Mouse (Mus musculus) heart, adult 18-20 months (tissue): ENCODE measurements around the gene Sez6l. TPM values are rescaled to one million over a fixed set of nuclear protein-coding genes. Genes with fewer than 3 reads are reported as not detected.

Experiments
- DNase-seq, 2 experiments: peaks; one replicate each; pipeline ENCODE4 v3.0.0; 2021 to 2022; ENCODE audit warnings: mixed read lengths in 1 of 2
- total RNA-seq, 2 experiments: library from RNA; stranded (reverse); gene quantifications; 2 replicates each; pipeline ENCODE4 v1.2.3; 2021

Gene Sez6l
- total RNA-seq, 2 experiments from 2014 or later = 0.05 to 0.10 TPM

DNA sequence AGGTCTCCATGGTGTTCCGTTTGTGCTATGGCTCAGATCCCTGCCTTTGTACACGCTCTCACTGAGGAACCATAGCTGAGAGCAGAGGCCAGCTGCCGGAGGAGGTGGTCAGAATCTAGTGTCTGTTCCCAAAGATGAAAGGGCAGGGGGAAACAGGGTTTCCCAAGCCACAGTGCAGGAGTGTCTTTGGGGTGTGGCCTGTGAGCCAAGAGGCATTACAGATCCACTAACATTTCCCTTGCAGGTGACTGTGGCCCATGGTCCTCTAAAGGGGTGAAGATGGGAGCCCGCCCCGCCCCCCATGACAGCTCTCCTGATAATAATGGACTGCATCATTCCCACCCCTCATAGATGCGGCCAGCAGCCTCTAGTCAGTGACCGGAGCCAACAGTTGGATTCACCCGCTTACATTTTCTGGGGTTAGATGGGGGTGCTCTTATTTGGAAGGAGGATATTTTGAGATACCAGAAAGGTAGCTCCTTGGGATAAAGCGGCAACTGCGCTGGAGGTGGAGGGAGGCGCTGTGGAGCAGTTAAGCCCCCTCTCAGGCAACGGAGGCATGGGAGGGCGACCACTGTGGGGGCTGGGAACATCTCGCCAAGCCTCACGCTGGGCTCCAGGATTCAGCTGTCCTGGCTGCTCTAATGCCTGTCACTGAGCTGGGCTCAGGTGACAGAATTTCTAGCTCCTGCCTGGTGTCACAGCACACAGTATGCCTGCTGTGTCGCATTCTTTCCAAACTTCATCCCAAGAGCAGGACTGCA is 43.5 kb downstream of the Sez6l start:
- DNase-seq = no peak

DNA sequence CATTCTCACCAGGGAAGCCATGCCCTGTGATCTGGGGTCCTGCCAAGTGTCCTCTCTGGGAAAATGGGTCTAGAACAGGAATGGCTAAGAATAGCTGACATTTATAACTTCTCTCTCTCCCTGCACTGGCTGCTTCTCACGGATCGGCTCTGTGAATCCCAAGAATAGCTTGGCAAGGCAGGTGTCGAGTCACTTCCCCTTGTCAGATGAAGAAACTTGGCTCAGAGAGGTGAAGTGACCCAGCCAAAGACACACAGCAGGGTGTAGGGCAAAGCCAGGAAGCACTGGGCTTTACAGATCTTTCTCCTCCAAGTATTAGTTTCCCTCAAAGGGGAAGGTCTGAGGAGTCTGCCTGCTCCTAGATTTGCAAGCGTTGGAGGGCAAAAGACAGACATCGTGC is 44.1 kb downstream of the Sez6l start:
- no peak for DNase-seq

DNA sequence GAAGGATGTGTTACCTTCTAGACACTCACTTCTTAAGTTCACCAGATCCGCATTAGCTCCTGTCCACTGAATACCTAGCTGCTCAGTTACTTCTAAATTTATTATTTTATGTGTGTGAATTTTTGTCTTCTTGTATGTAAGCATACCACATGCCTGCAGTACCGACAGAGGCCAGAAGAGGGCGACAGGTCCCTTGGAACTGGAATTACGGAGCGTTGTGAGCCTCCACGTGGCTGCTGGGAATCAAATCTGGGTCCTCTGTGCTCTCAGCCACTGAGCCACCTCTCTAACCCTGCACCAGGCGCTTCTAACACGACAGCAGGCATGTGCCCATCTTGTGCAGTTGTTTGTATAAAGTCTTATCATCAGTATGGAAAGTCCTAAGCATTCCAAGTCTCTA is 44.8 kb downstream of the Sez6l start:
- no peak for DNase-seq

DNA sequence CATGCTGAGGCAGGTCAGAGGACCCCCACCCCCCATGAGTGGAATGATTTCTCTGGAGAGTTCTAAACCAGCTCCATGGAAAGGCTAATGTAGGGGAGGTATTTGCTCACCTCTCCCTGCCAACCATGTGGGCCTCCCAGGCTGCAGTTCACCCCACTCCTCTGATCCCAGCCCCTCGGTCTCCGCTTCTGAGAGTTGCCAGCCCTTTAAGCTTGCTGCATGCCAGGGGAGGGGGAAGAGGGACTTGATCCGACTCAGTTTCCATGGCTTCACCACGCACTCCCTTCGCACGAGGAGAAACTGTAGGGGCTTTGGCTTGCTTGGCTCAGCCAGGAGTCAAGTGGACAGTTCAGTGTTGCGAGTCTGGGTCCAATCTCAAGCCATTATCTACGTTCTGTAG is 45.9 kb downstream of the Sez6l start:
- DNase-seq = no peak

DNA sequence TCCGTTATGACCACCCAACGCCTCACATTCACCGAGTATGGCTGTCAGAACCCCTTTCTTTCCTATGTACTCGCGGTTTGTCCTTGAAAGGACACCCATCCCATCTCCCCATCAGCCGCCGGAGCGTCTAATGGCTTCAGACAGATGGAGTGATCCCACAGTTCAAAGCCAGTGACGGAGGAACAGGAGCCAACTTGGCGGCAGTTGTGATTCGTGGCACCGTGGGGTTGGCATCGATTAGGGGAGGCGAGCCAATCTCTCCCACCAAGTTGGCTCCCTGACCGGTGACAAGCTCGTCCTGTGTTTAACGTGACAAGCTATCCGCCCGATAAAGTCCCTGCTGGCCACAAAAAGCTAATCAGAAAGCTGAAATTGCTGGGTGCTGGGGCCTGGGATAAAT is 50.0 kb downstream of the Sez6l start:
- DNase-seq = no peak

DNA sequence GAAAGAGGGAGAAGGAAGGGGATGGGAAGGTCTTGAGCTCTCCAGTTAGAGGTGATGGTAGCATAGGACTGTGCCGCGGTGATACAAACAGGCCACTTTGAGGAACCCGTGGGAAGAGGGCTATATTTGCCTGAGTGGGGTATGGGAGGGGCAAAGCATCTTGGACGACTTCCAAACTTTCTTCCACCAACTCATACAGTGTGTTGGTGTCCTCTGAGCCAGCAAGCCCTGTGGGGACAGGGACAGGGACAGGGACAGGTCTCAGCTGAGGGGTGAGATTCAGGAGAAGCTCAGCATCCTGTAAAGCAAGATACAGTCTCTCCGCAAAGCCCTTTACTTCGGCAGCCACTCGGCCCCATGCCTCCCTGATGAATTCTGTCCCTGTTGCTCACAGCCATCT is 50.5 kb downstream of the Sez6l start:
- no peak for DNase-seq

DNA sequence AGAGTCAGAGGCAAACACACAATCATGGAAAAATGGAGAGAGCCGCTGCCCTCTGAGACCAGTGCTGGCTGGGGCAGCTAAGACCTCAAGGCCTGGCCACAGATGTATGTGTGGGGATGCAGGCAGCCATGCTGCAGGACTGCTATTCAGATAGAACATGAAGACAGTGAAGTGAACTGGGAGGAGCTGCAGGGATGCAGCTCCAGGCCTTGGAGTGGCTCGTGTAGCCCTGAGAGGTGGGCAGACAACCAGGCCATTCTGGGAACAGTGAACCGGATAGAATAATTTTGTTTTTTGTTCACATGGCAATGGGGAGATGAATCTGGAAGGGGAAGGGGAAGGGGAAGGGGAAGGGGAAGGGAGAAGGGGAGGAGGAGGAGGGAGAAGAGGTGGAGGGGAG is 51.0 kb downstream of the Sez6l start:
- DNase-seq = no peak

DNA sequence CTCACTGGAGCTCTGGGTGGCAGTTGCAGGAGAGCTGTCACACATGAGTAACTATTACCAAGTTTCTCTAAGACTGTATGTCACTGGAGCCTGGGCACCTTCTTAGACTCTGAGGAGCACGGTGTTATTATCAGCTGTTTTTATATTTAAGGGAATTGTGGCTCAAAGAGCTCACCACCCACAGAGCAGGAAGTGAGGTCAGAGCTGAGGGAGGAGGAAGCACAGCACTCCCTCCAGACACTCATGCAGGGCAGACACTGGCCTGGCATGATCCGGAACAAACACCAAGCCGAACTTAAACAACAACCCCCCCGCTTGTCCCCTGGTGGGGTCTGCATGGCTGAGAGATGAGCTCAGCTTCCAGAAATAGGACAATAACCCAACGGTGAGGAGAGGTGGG is 51.7 kb downstream of the Sez6l start:
- DNase-seq = no peak

DNA sequence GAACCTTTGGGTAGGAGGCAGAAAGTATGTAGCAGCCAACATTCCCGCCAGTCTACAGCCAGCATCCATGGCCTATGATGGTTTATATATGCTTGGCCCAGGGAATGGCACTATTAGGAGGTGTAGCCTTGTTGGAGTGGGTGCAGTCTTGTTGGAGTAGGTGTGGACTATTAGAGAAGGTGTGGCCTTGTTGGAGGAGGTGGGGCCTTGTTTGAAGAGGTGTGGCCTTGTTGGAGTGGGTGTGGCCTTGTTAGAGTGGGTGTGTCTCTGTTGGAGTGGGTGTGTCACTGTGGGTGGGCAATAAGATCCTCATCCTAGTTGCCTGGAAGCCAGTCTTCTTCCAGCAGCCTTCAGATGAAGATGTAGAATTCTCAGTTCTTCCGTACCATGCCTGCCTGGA is 53.2 kb downstream of the Sez6l start:
- DNase-seq = no peak

DNA sequence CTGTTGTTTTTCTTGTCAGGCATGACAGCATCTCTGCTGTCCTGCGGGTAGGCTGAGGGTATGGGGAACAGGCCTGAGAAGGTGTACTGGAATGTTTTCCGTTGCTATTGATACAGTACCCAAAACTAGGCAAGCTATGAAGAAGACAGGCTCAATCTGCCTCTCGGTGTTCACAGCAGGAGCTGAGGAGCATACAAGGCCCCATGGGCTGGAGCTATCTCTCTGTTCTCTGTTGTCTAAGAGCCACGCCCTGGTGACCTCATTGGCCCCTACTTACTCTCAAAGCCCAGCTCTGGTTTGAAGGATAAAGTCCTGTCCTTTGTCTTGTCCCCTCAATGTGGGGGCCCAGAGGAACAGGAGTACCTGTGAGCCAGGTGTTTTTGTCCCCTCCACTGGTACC is 53.7 kb downstream of the Sez6l start:
- DNase-seq = no peak

DNA sequence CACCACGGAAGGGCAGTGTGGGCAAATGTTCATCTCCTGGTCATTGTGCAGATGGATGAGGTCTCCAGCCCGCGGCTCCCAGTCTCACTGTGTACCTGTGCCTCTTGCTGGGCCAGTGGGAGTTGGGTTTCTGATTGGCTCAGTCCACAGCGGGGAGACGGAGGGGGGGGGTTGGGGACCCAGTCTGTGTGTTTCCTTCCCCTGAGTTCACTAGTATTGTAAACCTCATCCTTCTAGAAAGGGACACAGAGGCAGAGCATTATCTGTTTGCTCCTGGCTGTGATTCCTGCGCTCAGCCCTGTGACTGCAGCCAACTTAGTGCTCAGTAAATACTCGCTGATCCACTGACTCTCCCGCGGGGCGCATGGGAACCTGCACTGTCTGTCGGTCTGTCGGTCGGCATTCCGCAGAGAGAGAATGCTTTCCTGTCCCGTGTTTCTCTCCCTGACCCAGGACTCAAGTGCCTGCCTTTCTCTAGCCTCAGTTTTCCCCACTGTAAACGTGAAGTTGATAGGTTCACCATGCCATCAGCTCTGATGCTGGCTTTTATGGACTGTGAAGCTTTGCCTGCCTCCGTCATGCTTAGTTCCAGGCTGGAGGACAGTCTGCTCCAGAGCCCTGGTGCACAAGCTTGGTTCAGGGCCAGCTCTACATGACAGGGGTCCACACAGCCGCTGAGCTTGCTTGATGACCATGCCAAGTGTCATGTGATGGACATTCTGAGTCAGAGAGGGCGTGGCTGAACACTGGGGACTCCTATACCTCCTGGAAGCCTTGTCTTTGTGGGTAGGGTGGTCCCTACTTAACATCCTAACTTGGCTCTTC is 55.1 kb downstream of the Sez6l start:
- DNase-seq = no peak

DNA sequence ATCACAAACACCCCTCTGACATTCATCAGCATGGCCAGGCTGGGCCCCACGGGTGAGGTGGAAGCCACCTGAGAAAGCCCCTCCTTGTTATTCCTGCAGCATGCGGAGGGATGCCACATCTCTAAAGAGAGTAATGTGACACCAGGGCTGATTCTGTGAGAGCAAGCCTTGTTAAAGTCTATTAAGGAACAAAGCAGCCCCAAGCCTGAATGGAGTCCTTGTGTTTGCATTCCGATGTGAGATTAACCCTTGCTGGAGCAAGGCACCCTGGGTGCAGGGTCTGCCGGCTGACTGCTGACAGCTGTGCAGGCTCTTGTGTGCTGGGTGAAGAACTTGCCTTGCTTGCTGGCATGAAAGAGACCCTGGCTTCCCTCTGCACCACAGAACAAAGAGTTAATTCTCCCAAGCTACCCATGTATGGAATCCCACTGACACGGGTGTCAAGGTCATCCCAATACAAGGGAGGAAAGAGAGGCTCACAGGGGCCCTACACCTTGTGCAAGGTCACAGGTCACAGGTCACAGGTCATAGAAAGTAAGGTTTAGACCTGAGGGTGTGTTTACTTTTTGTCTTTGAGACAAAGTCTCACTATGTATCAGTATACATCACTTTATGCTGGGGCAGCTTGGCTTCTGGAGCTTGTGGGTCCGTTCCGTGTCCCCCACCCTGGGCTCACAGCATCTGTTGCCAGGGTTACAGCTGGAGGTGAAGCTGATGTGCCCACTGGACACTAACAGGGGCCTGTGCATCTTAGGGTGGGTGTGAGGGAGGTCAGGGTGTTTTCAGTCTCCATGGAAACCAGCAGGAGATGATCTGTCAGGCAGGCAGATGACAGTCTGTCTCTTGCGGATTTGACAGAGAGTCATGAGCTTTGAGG is 55.9 kb downstream of the Sez6l start:
- no peak for DNase-seq

DNA sequence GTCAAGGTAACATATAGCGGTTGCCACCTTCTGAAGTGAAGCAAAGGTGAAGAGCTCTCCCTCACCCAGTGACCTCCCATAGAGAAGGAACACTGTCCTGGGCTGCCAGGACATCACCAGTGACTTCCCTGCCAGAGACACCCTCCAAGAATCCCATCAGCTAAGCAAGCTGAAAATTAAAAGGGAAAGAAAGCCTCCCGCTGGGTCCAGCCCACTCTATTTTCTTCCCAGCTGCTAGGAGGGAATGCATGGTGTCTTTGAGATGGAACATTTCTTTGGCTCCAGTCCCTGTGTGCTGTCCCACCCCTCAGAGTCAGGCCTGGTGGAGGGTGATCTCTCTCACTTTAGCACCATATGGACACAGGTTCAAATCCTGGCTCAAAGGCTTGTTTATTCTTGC is 58.2 kb downstream of the Sez6l start:
- no peak for DNase-seq

DNA sequence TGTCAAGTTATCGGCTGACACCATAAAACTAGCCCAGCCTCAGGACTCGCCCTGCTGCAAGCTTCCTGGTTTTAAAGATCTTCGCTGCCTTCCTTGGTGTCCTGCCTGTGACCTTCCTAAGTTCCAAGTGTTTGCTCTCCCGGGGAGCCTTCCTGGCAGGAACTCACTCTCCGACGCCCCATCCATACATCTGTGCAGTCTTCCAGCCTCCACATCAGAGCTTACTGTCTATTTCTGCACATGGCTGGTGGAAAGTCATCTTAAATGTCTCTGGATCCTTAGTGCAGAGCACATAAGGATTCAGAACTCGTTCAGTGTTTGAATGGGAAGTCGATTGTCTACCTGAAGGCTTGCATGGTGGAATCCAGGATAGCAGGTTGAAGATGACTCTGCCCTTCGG is 59.5 kb downstream of the Sez6l start:
- no peak for DNase-seq

DNA sequence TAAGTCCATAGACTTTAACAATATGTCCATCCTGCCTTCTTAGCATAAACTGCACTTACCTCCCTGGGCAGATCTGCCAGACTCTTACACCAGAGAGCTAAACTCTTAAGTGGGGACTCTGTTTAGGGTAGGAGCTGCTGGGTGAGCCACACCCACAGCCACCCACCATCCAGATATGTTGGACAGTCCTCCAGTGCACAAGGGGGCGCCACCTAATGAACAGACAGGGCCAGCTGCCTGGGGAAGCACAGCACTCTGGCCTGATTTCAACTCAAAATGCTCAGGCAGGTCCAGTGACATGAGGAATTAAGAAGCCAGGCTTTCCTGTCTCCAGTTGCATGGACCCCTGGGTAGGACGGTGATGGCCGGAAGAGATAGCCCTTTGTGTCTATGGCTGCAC is 60.5 kb downstream of the Sez6l start:
- DNase-seq = no peak

DNA sequence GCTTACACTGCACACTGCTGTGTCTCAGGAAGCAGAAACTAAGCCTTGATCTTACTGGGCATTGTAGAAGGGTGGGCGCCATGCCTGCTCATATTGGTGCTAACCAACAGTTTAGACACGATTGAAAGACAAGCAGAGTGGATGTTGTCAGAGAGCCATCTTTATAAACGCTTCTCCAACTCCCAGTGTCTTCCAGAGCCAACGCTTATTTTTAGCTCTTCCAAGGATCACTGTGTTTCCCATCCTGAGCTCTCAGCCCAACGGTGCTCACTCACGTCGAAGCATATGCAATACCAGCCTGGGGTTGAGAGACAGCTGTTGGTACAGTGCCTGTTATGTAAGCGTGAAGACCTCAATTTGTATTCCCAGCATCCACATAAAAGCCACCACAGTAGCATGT is 66.6 kb downstream of the Sez6l start:
- no peak for DNase-seq

DNA sequence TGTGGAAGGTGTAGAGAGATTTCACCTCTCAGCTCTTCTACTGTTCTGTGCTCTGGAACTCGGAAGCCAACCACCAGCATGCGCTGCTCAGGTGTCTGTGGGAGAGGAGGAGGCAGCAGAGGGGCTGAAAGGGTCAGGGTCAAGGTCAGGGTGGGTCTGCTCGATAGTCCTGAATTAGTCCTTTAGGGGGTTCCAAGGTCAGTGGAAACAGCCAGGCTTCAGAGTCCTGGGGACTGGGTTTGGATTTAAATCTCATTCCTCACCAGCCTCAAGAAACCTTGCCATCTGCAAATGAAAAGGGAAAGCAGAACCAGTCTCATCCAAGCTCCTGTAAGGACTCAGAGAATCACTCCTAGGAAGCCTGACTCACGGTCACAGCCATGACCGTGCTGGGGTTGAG is 67.1 kb downstream of the Sez6l start:
- DNase-seq = no peak

DNA sequence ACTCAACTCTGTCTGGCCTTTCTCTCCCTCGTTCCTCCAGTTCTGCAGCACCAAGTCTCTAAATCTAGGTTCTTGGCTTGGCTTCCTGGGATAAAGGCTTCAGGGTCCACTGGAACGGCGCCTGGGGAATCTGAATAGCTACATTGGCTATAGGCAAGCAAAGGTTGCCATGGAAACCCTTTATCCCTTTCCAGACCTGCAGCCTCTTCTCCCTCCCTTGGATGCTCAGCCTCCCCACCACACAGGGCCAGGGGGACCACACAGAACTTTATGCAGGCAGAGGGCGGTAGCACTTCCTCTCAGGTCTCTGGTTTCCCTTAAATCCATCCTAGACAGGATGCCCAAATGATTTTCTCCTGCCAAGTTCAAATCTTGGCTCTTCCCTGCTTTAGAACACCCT is 71.4 kb downstream of the Sez6l start:
- DNase-seq = no peak

DNA sequence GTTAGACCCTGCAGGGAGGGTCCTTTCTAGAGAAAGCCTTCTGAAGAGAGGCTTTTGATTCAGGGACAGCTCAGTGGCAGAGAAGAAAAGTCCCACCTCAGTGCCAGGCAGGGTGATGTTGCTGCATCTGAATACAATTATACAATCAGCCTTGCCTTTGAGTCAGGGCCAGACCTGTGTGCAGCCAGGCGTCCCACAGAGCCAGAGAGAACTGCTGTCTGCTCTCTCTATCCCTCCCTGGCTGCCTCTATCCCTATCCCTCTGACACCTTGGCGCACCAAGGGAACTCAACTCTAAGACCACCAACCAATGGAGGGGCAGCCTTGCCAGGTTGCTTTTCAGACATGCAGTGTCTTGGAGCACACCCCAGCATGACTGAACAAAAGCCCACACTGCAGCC is 75.6 kb downstream of the Sez6l start:
- no peak for DNase-seq

DNA sequence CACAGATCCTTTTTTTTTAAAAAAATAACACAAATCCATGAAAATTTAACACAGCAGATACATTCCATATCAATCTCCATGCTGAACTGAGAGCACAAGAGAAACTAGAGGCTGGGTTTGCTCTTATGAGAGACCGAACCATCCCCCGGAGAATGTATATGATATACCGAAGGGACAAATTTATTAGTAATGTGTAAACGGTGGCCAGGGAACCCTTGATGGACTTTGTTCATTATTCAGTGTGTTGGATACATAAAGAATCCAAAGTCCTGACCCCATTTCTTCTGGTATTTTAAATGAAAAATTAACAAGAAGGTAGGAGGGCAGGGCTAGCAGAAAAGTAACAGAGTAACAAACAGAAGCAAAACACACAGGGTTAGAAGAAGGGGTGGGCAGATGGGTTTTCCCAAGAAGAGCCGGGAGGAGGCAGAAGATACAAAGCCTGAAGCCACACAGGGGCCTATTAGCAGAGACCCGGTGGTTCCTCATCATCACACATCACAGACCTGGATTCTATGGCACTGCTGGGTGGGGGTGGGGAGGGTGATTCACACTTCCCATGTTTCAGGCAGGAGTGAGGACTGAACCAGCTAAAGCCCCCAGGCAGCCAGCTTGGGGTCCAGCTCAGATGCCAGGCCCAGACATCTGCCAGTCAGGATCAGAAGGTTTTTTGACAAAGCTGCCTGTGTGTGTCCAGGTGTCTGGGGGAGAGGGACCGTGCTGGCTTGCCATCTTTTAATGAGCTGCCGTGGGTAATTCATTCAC is 76.9 kb downstream of the Sez6l start:
- no peak for DNase-seq

DNA sequence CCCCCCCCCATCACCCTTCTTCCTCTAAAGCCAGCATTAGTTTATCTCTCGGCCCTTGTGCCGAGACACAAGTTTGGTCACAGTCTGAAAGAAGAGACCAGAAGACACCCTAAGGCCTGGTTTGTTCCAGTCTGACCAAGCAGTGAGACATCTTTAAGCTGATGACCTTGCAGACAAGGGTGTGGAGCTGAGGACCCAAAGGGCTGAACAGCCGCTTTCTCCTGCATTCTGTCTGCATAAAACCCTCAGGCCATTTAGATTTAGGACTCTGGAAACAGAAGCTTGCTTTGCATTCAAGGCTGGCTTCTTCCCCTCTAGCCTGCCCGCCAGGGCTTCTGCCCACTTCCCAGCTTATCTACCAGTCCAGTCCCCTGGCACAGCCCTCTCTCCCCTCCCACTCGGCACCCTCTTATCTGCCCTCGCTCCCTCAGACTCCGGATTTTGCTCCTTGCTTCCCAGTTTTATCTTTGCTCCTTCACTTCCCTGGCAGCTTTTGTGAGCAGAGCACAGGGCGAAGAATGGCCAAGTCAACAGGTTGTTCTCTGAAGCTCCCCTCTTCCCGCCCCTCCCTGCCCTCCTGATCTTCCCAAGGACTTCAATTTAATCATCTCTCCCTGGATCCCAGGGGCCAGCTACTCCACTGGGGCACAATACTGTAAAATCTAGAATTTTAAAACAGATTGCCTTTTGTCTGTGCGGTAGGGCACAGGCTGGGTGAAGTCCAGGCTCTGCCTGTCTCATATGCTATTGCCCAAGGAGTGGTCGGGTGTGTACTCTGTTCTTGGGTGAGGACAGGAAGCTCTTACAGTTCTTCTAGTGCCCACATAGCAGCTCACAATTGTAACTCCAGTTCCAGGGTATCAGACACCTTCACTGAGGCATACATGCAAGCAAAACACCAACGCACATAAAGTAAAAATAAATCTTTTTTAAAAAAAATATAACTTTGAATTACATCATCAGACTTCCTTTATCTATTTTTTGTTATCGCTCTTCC is 77.8 kb downstream of the Sez6l start:
- DNase-seq = no peak
